Mouse (Mus musculus): ENCODE data around the gene Crtc2.
"Not testable (repeated sequence)": the region's sequence is repeated elsewhere in the genome, so short reads cannot be mapped to it uniquely, and the experiment has no call there.

Crtc2 gene

DNA sequence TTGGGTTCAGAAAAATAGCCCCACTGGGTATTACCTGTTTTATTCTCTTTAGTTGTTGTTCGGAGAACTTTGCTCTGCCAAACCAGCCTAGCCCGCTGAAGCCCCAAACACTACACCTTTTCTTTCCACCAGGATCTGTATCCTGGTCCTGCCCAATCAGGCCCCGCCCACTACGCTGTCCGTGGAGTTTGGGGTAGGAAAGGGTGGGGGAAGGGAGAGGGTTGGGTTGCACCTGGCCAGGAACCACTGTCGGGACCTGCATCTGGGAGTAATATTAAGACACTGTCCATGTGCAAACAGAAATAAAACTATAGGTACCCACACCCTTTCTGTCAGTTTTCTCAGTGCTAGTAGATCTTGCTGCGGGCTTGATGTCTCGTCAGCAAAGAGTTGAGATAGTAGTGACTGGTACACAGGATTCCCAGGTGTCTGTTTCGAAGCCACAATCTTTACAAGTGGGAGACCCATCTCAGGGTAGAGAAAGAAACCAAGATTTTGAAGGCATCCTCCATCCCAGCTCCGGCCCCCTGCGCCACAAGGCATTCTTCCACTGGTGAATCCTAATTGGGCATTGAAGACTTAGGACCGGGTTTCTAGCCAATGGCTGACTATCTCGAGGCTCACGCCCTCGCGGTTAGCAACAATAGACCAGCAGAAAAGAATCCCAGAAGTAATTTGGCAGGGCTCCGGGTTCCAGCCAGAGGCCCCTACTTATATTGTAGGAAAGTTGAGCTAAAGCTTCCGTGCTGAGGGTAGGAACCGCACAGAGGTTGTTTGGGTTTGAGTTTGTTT, 10.8 kb upstream of the Crtc2 start, which contains the start of gene Creb3l4:
Gene Creb3l4, minus strand, starts transcription at position 529 of the 792 bp plus-strand sequence.
- no peak for DNase-seq

DNA sequence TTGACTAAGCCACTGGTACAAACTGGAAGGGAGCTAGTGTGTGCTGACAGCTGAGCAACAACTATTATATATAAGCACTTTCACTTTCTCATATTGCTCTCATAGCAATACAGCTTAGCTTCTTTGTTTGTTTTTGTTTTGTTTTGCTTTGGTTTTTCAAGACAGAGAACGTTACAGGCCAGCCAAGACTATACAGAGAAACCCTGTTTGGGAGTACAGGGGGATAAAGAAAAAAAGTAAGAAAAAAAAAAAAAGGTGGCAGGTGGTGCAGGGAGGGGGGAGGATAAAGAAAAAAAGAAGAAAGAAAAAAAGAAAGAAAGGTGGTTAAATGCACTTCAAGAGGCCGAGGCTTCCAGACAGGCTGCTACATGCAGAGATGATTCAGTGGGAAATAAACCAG, 8.6 kb upstream of the Crtc2 start:
- no peak for DNase-seq

DNA sequence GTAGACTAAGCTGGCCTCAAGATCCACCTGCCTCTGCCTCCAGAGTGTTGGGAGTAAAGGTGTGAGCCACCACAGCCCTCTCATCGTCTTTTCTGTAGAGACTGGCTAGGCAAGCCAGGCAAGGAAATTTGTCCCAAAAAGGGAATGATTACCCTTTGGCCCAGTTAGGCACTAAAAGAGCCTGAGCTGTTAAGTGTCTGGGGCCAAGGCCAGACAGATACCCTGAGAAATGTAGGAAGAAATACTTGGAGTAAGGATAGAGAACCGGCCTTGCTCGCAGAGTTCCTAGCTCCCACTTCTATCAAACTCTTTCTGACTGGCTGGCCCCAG, 6.4 kb upstream of the Crtc2 start:
- DNase-seq: no peak

DNA sequence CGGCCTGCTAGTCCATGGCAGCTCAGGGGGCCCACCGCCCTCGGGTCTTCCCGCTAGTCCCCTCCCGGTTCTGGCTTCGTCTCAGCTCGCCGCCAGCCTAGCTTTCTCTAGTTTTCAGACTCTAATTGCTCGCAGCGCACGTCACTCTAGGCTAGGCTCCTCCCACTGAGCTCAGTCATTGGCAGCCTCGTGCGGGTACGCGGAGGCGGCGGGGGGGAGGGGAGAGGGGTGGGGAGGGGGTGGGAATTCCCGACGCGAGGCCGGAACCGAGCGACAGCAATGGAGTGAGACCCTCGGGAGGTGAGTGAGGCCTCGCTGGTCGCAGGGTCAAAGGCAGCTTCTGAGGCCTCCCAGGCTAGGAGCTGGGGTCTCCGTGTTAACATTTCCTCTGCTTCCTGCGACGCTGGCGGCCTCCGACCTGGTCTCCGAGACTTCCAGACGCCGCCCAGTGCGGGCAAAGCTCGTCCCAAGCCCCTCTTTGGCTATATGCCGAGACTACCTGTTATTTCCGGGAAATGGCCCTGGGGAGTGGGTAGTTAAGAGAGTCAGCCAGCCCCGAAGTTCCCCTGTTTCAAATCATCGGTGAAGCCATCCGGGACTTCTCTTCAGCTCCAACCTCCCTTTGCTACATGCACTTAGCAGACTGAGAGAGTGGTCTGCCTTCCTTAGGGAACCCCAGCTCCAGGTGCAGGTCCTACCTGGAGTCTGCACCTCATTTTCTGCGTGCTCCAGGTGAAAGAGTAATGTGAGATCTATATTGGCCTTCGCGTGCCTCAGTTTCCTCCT, 5.8 kb upstream of the Crtc2 start, which contains the start of gene Slc39a1:
Gene Slc39a1, plus strand, starts transcription at position 213 of the 786 bp plus-strand sequence.
- DNase-seq: peak; percentile 93

- DNase-seq: no peak
Observed at GRCm38 (mm10) chr3:90248746-90249100, 5.2 kb upstream of the Crtc2 start.

- no peak for DNase-seq
Observed at GRCm38 (mm10) chr3:90250791-90251190, 3.2 kb upstream of the Crtc2 start.

- not testable (repeated sequence) for DNase-seq
Observed at GRCm38 (mm10) chr3:90251731-90252226, 2.2 kb upstream of the Crtc2 start.

- not testable (repeated sequence) for DNase-seq
Observed at GRCm38 (mm10) chr3:90252659-90253058, 1.3 kb upstream of the Crtc2 start.

DNA sequence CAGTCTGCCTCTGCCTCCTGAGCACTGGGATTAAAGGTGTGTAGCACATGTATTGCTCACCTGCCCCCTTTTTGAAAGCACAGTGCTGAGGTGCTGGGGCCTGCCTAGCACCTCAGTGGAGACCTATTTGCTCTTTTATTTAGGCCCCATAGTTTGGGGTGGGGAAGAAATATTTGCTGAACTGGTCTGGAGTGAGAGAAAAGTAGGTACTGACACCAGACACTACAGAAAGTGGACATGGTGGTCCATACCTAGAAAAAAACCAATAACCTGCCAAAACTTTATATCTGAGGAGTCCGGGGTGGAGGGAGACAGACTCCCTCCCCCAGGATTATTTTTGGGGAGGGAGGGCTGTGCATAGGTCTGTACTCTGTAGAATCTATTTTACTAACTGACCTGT, 789 bp upstream of the Crtc2 start:
- DNase-seq: not testable (repeated sequence)

- DNase-seq: no peak
Observed at GRCm38 (mm10) chr3:90254419-90255193, 643 bp downstream of the Crtc2 start.

- DNase-seq: no peak
Observed at GRCm38 (mm10) chr3:90255194-90255565, 1.2 kb downstream of the Crtc2 start.

DNA sequence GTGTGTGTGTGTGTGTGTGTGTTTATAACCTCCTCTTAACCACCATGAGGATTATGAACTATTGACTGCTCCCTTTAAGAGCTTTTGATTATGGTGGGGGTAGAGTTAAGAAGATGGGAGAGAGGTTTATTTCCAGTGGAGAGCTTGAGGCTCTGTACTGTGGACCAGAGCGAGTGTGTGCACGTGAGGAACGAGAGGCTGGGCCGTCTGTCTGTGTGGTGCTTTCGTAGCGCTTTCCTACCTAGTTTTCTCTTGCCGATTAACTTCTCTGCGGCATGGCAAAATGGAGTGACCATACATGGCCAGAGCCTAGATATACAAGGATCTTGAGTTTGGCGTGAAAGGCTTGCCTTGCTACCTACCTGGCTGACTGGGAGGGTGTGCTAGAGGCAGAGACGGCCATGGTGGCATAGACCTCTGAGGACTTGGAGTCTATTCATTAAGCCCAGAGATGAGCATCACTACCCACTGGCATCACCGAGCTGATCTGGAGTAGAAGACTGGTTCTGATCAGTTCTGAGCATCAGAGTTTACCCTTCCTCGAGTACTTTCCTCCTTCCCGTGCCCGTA, 1.9 kb downstream of the Crtc2 start:
- DNase-seq: no peak

DNA sequence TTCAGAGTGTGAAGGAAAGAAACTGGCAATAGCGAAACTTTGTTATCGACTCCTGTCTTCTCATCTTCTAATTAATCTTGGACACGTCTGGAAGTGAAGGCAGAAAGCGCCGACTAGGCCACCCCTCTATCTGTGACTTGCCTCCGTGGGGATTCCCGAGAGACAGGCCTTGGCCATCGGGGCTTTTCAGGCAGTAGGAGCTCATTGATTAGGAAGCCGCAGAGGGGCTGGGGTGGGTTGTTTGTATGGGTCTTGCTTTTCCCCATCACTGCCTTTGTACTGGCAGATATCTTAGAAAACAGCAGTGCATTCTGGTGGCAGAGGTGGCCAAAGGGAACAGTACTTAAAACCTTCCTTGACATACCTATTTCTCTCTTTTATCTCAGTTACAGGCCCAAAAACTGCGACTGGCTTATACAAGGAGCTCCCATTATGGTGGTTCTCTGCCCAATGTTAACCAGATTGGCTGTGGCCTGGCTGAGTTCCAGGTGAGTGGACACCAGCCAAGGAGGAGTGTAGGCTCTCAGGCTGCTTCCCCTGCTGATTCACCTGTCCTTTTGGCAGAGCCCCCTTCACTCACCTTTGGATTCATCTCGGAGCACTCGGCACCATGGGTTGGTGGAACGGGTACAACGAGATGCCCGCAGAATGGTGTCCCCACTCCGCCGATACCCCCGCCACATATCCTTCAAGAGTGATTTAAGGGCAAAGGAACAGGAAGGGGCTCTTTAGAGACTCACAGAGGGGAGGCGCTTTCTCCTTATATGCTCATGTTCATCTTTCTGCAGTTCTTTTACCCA, 3.0 kb downstream of the Crtc2 start:
- DNase-seq: no peak

DNA sequence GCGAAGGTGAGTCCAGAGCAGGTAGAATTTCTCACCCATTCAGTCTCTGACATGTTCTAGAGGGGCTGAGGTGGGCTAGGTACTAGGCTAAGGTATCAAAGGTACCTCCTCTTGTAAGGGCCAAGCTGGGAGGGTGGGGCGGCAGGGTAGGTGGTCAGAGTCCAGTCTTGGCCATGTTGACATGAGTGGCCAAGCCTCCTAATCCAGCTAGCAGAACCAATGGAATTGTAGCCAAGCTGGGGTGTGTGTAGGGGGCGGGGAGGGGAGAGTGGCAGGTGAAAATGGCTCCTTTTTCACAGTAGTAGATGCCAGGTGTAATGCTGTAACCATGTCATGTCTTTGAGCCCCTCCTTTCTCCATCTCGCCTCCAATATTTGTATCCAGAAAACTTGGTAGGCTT, 4.6 kb downstream of the Crtc2 start:
- no peak for DNase-seq

- no peak for DNase-seq
Observed at GRCm38 (mm10) chr3:90263121-90263771, 9.3 kb downstream of the Crtc2 start.

DNA sequence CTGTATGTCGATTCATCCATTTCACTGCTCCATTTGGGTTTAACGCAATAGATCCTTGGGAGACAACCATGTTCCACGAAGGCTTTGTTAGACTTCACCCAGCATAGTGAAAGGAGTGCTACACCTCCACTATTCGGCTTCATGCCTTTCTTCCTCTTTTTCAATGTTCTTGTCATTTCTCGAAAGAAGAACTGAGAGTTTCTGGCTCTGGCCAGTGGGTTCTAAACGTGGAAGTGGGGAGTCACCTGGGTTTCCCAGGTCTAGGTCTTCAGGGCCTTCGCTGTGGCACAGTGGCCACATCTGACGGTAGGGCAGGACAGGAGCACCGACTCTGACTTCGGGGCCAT, 10.7 kb downstream of the Crtc2 start:
- no peak for DNase-seq

GRCm38 (mm10) chr3:90265034-90265931, 11.3 kb downstream of the Crtc2 start, which contains the start of gene Dennd4b:
TSS of gene Dennd4b (plus strand) at chr3:90265185.
- DNase-seq: peak; percentile 88

DNA sequence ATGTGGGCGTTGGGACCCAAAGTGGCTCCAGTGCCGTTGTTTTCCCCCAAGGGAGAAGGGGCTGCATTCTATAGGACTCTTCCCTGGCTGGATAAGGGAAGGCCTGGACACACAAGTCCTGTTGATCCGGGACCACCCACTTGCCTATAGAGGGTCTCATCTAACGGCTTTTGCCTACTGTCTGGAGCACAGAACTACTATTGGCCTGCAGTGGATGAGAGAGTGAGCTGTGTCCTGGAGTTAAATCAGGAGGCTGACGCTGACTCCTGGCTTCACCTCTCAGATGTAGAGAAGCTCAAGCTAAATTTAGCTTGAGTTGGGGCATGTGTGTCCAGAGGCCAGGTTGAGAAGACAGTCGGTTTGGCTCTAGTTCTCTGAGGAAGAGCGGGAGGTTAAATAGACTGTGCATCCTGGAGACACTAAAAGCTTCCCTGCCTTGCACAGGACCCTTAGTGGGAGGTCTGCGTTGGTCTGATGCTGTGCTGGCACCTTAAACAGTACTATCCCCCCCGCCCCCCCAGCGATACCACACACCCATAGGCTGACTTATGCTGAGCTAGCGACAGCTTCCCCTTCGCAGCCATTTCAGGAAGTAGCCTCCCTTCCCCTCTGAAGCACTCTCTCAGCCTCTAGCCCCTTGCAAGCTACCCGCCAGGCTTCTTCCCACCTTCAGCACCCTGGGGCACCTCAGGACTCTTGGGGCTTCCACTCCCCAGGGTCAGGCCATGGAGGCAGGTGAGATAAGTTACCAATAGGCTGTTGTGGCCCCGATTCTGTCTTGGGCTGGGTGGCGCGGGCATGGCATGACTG, 12.2 kb downstream of the Crtc2 start:
- DNase-seq: no peak

Measured in right cerebral cortex, adult 18-20 months (tissue).